Mouse (Mus musculus): Measurements from ENCODE around the gene Col6a6. TPM values are rescaled to one million over a fixed set of nuclear protein-coding genes. Genes with fewer than 3 reads are reported as not detected.

The Col6a6 gene
- polyA plus RNA-seq, 1 experiment = 0.82 TPM

DNA sequence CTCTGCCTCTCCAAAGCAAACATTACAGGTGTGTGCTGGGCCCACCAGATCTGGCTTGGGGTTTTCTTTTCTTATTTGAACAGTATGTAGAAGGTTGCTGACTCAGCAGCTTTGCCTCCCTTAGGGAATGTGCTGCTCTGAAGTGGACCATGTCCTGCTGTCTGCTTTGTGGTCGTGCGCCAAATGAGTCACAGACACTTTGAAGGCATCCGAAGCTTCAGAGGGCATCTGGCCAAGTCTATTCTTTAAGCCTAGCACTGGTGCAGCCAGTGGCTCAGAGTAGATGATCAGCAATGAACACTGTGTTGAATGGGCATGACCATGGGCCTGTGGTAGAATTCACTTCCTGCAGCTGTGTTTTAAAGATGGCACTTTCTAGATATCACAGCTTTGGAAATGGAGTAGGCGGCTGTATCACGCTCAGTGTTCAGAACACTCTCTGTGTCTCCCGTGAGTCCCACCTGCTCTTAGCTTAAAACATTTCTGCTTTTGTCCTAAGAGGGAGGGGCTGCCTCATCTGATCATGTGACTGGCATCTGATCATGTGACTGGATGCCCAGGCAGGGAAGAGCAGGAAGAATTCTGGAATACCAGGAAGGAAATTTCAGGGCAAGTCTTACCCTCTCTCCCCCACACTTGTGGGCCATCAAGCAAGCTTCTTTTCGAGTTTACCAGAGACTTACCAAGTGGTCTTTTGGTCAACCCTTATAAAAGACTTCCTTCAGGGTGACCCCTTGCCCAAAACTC is 131.0 kb downstream of the Col6a6 start:
- 74% methylated on average over 7 of the region's 7 CpGs for WGBS
- DNase-seq = no peak
- Histone ChIP-seq H3K36me3 (ENCODE audit: control insufficient read depth, insufficient read depth, low read length) (no peaks in the 10 kb centered on the region), H3K27ac (ENCODE audit: control insufficient read depth, insufficient read depth, low read length) (no peak overlapping the region), H3K4me1 (replicated peaks; ENCODE audit: control insufficient read depth, insufficient read depth, low read length) (no peaks in the 10 kb centered on the region; the same call in 1 of the 2 replicates), H3K27me3 (ENCODE audit: control insufficient read depth, insufficient read depth, low read length) (no peaks in the 10 kb centered on the region), H3K4me3 (ENCODE audit: control insufficient read depth, insufficient read depth, low read length) (no peak overlapping the region)
- TF ChIP-seq POLR2A (IDR thresholded peaks at IDR 0.05; ENCODE audit: control insufficient read depth, extremely low read depth, insufficient read depth, low read length, poor library complexity) (no peak), CTCF (IDR thresholded peaks at IDR 0.05; ENCODE audit: borderline replicate concordance, control insufficient read depth, extremely low read depth, insufficient read depth, low read length, poor library complexity) (no peak)

DNA sequence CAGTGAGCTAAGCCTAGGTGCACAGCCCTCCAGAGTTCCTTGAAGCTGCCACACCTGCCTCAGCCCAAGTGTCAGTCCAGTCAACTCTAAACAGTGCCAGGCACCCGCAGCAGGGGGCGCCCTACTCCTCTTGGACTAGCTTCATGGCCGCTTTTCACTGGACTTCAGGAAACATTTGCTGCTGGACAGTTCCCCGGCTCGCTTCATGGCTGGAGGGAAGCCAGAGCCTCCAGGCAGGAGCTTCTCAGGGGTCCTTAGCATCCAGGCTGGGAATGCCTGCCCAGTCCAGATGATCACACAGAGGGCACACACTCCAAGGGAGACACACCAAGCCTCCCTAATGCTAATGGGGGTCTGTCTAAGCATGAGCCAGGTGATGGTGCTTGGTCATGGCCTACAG is 134.1 kb downstream of the Col6a6 start:
- WGBS = 9% methylated on average over 5 of the region's 5 CpGs
- no peaks in the 10 kb centered on the region for H3K27me3 ChIP-seq (ENCODE audit: control insufficient read depth, insufficient read depth, low read length)
- H3K27ac ChIP-seq (ENCODE audit: control insufficient read depth, insufficient read depth, low read length) = no peak overlapping the region
- H3K36me3 ChIP-seq (ENCODE audit: control insufficient read depth, insufficient read depth, low read length) = no peaks in the 10 kb centered on the region
- no peak overlapping the region for H3K4me3 ChIP-seq (ENCODE audit: control insufficient read depth, insufficient read depth, low read length)
- peak; percentile 59; the same call in 1 of the 2 replicates for TF ChIP-seq CTCF (IDR thresholded peaks at IDR 0.05; ENCODE audit: borderline replicate concordance, control insufficient read depth, extremely low read depth, insufficient read depth, low read length, poor library complexity)
- TF ChIP-seq POLR2A (IDR thresholded peaks at IDR 0.05; ENCODE audit: control insufficient read depth, extremely low read depth, insufficient read depth, low read length, poor library complexity) = no peak
- H3K4me1 ChIP-seq (replicated peaks; ENCODE audit: control insufficient read depth, insufficient read depth, low read length) = peaks cover 11% of the 10 kb centered on the region
- DNase-seq = peak; percentile 45

DNA sequence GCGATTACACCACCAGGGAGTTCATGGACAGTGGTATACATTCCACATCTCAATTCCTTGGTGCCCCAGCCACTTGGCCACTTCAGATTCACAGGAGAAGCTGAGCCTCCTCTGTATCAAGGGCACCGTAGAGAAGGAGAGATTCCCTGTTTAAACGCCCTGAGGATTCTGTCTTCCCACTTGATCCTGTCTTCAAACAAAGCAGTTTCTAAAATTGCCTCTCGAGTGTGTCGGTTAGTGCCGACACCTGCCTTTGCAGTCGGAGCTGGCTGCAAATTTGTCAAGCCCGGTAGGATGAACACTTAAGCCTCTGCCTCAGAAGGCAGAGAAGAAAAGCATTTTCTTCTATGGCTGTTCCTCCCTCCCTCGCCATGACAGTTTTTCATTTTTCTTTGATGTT is 134.9 kb downstream of the Col6a6 start:
- 95% methylated on average over 9 of the region's 9 CpGs for WGBS
- Histone ChIP-seq H3K4me3 (ENCODE audit: control insufficient read depth, insufficient read depth, low read length) (no peak overlapping the region), H3K4me1 (replicated peaks; ENCODE audit: control insufficient read depth, insufficient read depth, low read length) (peaks cover 11% of the 10 kb centered on the region), H3K27me3 (ENCODE audit: control insufficient read depth, insufficient read depth, low read length) (no peaks in the 10 kb centered on the region), H3K27ac (ENCODE audit: control insufficient read depth, insufficient read depth, low read length) (no peak overlapping the region), H3K36me3 (ENCODE audit: control insufficient read depth, insufficient read depth, low read length) (no peaks in the 10 kb centered on the region)
- DNase-seq = no peak
- TF ChIP-seq CTCF (IDR thresholded peaks at IDR 0.05; ENCODE audit: borderline replicate concordance, control insufficient read depth, extremely low read depth, insufficient read depth, low read length, poor library complexity) (no peak), POLR2A (IDR thresholded peaks at IDR 0.05; ENCODE audit: control insufficient read depth, extremely low read depth, insufficient read depth, low read length, poor library complexity) (no peak)

DNA sequence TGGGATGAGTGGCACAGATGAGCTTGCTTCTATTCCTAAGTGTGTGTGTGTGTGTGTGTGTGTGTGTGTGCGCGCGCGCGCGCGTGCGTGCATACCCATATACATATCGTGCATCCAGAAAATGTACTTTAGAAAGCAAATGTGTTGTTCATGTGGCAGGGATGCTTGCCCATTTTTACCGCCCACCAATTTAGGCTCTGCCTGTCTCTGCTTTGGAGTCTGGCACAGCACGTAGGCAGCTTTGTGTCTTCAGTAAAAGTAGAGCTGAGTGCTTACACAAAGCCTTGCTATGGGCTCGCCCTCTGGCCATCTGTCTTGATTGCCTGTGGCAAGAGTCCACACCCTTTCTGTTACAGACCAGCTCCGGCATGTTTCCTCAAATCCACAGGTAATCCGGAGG is 135.5 kb downstream of the Col6a6 start:
- Histone ChIP-seq H3K4me1 (replicated peaks; ENCODE audit: control insufficient read depth, insufficient read depth, low read length) (peaks cover 11% of the 10 kb centered on the region), H3K27ac (ENCODE audit: control insufficient read depth, insufficient read depth, low read length) (no peak overlapping the region), H3K27me3 (ENCODE audit: control insufficient read depth, insufficient read depth, low read length) (no peaks in the 10 kb centered on the region), H3K36me3 (ENCODE audit: control insufficient read depth, insufficient read depth, low read length) (peaks cover under 1% of the 10 kb centered on the region; the same call in 1 of the 2 replicates), H3K4me3 (ENCODE audit: control insufficient read depth, insufficient read depth, low read length) (no peak overlapping the region)
- no peak for DNase-seq
- WGBS = 96% methylated on average over 14 of the region's 14 CpGs
- no peak for TF ChIP-seq CTCF (IDR thresholded peaks at IDR 0.05; ENCODE audit: borderline replicate concordance, control insufficient read depth, extremely low read depth, insufficient read depth, low read length, poor library complexity)
- TF ChIP-seq POLR2A (IDR thresholded peaks at IDR 0.05; ENCODE audit: control insufficient read depth, extremely low read depth, insufficient read depth, low read length, poor library complexity) = no peak

DNA sequence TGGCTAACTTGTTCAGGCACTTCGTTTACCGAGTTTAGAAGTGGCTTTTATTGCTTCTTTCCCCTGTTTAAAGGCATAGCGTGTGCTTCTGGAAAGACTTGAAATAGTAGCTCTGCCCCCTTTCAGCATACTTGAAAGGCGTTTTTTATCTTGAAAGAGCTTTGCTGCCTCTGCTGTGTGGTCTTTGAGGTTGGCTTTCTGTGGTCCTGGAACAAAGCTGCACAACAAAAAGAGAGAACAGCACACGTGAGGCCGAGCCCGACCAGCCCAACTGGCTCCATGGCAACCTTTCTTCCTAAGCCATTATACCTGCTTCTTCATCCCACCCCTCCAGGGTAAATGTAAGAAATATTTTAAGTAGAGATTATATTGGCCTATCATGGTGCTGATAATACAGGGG is 138.5 kb downstream of the Col6a6 start:
- DNase-seq = peak; percentile 13
- WGBS = 13% methylated on average over 7 of the region's 7 CpGs
- peaks cover 11% of the 10 kb centered on the region for H3K4me1 ChIP-seq (replicated peaks; ENCODE audit: control insufficient read depth, insufficient read depth, low read length)
- H3K4me3 ChIP-seq (ENCODE audit: control insufficient read depth, insufficient read depth, low read length) = no peak overlapping the region
- TF ChIP-seq POLR2A (IDR thresholded peaks at IDR 0.05; ENCODE audit: control insufficient read depth, extremely low read depth, insufficient read depth, low read length, poor library complexity) = no peak
- no peak for TF ChIP-seq CTCF (IDR thresholded peaks at IDR 0.05; ENCODE audit: borderline replicate concordance, control insufficient read depth, extremely low read depth, insufficient read depth, low read length, poor library complexity)
- H3K36me3 ChIP-seq (ENCODE audit: control insufficient read depth, insufficient read depth, low read length) = peaks cover 28% of the 10 kb centered on the region
- H3K27ac ChIP-seq (ENCODE audit: control insufficient read depth, insufficient read depth, low read length) = no peak overlapping the region
- H3K27me3 ChIP-seq (ENCODE audit: control insufficient read depth, insufficient read depth, low read length) = no peaks in the 10 kb centered on the region

DNA sequence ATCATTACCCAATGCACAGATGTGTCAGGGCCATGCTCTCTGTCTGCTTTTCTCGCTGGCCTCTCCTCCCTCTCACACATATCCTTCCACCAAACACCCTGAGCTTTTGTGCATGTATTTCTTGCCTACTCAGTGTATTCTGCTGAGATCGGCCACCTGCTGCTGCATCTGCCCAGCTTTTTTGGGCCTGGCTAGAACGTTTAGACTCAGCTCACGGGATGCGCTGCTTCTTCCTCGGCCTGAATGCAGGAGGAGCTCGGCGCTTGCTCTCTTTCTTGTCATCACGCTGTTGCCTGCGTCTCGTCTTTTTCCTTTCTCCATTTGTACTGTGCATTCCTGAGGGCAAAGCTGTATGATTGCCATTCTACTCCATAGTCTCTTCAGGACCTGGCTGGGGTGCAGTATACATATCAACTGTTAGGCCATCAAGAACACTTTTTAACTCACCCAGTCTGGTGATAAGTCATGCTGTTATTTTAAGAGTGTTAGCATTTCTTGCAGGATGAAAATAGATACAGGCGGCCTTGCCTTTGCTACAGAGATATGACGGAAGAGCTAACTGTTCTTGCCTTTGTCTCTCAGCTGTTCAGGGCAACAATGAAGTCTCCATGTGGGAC is 143.3 kb downstream of the Col6a6 start:
- no peak for DNase-seq
- no peaks in the 10 kb centered on the region for H3K27me3 ChIP-seq (ENCODE audit: control insufficient read depth, insufficient read depth, low read length)
- H3K4me3 ChIP-seq (ENCODE audit: control insufficient read depth, insufficient read depth, low read length) = no peak overlapping the region
- TF ChIP-seq POLR2A (IDR thresholded peaks at IDR 0.05; ENCODE audit: control insufficient read depth, extremely low read depth, insufficient read depth, low read length, poor library complexity) = no peak
- TF ChIP-seq CTCF (IDR thresholded peaks at IDR 0.05; ENCODE audit: borderline replicate concordance, control insufficient read depth, extremely low read depth, insufficient read depth, low read length, poor library complexity) = no peak
- WGBS = 97% methylated on average over 13 of the region's 13 CpGs
- no peak overlapping the region for H3K27ac ChIP-seq (ENCODE audit: control insufficient read depth, insufficient read depth, low read length)
- H3K36me3 ChIP-seq (ENCODE audit: control insufficient read depth, insufficient read depth, low read length) = peaks cover 37% of the 10 kb centered on the region
- H3K4me1 ChIP-seq (replicated peaks; ENCODE audit: control insufficient read depth, insufficient read depth, low read length) = peaks cover 7% of the 10 kb centered on the region

All from thymus, adult 2 months (tissue).